Mouse (Mus musculus): ENCODE results near the gene Dnm3. TPM values are rescaled to one million over a fixed set of nuclear protein-coding genes. Genes with fewer than 3 reads are reported as not detected.
A peak's percentile ranks its signal among the peaks of the same experiment; 100 is the strongest.

Gene Dnm3
- polyA plus RNA-seq, 1 experiment from 2014 or later: 13.9 TPM

DNA sequence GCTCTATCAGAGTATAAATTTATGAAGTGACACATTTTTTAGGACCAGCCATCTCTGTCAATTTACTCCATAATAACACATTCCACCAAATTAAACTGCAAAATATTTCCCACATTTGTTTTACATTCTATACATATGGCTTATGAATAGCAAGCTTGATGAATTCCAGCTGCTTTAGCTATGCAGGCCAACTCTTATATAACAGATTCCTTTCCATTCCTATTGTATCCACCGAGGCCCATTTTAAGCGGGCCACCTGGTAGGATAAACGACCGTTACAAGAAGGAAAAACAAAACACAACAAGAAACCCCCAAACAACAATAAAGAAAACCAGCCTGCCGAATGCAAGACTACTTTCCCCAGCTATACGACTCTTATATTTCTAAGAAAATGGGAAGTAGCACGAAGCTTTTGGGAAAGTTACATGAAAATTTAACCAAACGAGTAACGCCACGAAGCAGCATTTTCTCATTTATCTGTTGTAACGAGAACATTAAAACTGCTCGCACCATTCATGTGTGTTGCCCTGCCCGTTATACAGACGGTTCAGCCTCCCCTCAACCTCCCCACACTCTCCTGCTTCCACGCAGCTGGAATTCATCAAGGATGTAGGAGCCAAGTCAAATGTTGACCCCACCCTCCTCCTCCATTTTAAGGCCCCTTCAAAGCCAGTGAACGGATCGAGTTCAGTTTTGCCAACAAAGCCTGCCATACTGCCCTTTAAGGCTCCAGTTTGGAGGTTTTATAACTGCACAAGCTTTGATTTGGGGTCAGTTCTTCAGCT, 403.0 kb downstream of the Dnm3 start:
- no peaks in the 10 kb centered on the region for H3K9me3 ChIP-seq (ENCODE audit: control insufficient read depth, low read length)
- H3K4me2 ChIP-seq (ENCODE audit: low read depth, severe bottlenecking): no peak overlapping the region; the same call in 1 of the 2 replicates
- peaks cover 14% of the 10 kb centered on the region for H3K4me1 ChIP-seq (ENCODE audit: control insufficient read depth, insufficient read depth, low read length)
- no peaks in the 10 kb centered on the region for H3K27me3 ChIP-seq (ENCODE audit: control insufficient read depth, insufficient read depth, low read length)
- H3K27ac ChIP-seq (replicated peaks; ENCODE audit: low read depth, low read length): peak overlapping the region; percentile 98
- DNase-seq (ENCODE audit: low spot score): peak; percentile 79
- 18% methylated on average over 17 of the region's 17 CpGs for WGBS
- peak overlapping the region; percentile 34; the same call in 1 of the 2 replicates for H3K9ac ChIP-seq (ENCODE audit: low read length)
- H3K4me3 ChIP-seq (ENCODE audit: low read depth, low read length): no peak overlapping the region
- peak; percentile 85 for ATAC-seq (ENCODE audit: insufficient number of reproducible peaks, low FRiP score, low TSS enrichment, low read depth)
- no peaks in the 10 kb centered on the region for H3K36me3 ChIP-seq (ENCODE audit: control insufficient read depth, insufficient read depth, low read length)

DNA sequence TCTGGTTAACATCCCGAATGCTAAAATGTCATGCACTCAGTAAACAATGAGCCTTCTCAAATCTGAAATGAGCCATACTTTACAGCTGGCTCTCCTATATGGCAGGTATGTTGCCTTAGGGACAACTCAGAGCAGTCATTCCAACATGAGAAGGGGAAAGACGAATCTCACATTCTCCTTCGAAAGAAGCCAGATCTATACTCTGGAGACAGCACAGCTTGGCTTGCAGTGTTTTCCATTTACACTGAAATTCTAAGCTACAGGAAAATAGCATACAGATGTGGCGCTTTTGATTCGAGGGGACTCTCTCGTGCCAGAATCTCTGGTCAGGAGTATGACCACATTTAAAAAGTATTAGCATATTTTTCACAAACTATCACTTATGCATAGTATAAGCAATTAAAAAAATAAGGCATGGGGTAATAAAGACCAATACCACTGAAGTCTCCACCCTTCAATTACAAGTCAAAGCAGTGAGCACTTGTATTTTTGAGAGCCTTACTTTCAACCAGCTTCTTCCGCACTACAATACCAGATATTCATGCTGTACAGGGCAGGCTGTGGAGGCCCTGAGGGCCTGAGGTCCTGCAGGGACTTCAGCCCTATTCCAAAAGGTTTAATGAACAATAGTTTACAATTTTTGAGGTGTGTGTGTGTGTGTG, 404.8 kb downstream of the Dnm3 start:
- Histone ChIP-seq H3K27ac (replicated peaks; ENCODE audit: low read depth, low read length) (peak overlapping the region; percentile 70), H3K4me1 (ENCODE audit: control insufficient read depth, insufficient read depth, low read length) (peaks cover 14% of the 10 kb centered on the region), H3K36me3 (ENCODE audit: control insufficient read depth, insufficient read depth, low read length) (no peaks in the 10 kb centered on the region), H3K27me3 (ENCODE audit: control insufficient read depth, insufficient read depth, low read length) (no peaks in the 10 kb centered on the region), H3K9me3 (ENCODE audit: control insufficient read depth, low read length) (no peaks in the 10 kb centered on the region), H3K4me2 (ENCODE audit: low read depth, severe bottlenecking) (no peak overlapping the region), H3K4me3 (ENCODE audit: low read depth, low read length) (no peak overlapping the region), H3K9ac (ENCODE audit: low read length) (no peak overlapping the region)
- 51% methylated on average over 7 of the region's 7 CpGs for WGBS
- DNase-seq (ENCODE audit: low spot score) (no peak), ATAC-seq (ENCODE audit: insufficient number of reproducible peaks, low FRiP score, low TSS enrichment, low read depth) (no peak)

DNA sequence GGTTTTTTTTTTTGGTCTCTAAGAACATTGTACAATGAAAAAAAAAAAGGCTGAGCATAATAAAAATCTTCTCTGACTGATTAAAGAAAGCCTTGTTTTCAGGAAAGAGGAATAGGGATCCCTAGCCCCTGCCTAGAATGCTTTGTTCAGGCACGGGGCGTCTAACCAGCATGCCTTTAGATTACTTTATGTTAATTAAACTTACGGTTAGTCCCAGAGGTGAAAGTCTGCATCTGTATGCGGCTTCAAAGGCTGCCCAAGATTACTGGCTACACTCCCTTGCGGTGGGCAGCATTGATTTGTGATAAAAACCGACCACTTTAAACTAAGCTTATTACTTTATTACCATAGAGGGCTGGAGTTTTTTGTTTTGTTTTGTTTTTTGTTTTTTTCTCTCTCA, 424.2 kb downstream of the Dnm3 start:
- Histone ChIP-seq H3K9ac (ENCODE audit: low read length) (peak overlapping the region; percentile 32; the same call in 1 of the 2 replicates), H3K4me1 (ENCODE audit: control insufficient read depth, insufficient read depth, low read length) (peaks cover 3% of the 10 kb centered on the region; the same call in 1 of the 2 replicates), H3K36me3 (ENCODE audit: control insufficient read depth, insufficient read depth, low read length) (no peaks in the 10 kb centered on the region), H3K9me3 (ENCODE audit: control insufficient read depth, low read length) (no peaks in the 10 kb centered on the region), H3K4me3 (ENCODE audit: low read depth, low read length) (no peak overlapping the region), H3K27me3 (ENCODE audit: control insufficient read depth, insufficient read depth, low read length) (no peaks in the 10 kb centered on the region), H3K4me2 (ENCODE audit: low read depth, severe bottlenecking) (no peak overlapping the region), H3K27ac (replicated peaks; ENCODE audit: low read depth, low read length) (peak overlapping the region; percentile 73)
- DNase-seq (ENCODE audit: low spot score): peak; percentile 45
- no peak for ATAC-seq (ENCODE audit: insufficient number of reproducible peaks, low FRiP score, low TSS enrichment, low read depth)
- WGBS: 7% methylated on average over 6 of the region's 6 CpGs

DNA sequence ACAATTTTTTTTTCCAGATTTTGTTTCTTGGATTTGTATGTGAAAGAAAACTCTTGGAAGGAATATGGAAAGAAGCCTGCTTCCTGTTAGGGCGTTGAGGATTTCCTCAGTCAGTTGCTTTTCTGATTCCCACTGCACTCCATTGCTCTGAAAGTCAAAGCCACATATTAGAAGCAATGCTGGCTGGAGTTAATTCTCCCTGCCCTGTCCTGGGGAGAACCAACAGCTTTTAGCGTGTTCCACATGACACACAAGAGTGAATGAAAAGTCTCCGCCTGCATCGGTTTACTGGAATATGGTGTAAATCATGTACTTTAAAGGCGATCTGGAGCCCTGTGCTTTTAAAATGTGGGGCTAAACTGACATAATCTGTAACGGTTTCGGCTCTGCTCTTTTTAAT, 424.6 kb downstream of the Dnm3 start:
- H3K9me3 ChIP-seq (ENCODE audit: control insufficient read depth, low read length): no peaks in the 10 kb centered on the region
- no peaks in the 10 kb centered on the region for H3K36me3 ChIP-seq (ENCODE audit: control insufficient read depth, insufficient read depth, low read length)
- DNase-seq (ENCODE audit: low spot score) (peak; percentile 56), ATAC-seq (ENCODE audit: insufficient number of reproducible peaks, low FRiP score, low TSS enrichment, low read depth) (no peak)
- H3K4me3 ChIP-seq (ENCODE audit: low read depth, low read length): no peak overlapping the region
- H3K9ac ChIP-seq (ENCODE audit: low read length): no peak overlapping the region; the same call in 1 of the 2 replicates
- peaks cover 3% of the 10 kb centered on the region; the same call in 1 of the 2 replicates for H3K4me1 ChIP-seq (ENCODE audit: control insufficient read depth, insufficient read depth, low read length)
- H3K4me2 ChIP-seq (ENCODE audit: low read depth, severe bottlenecking): no peak overlapping the region
- WGBS: 10% methylated on average over 7 of the region's 7 CpGs
- peak overlapping the region; percentile 73 for H3K27ac ChIP-seq (replicated peaks; ENCODE audit: low read depth, low read length)
- no peaks in the 10 kb centered on the region for H3K27me3 ChIP-seq (ENCODE audit: control insufficient read depth, insufficient read depth, low read length)

GRCm38 (mm10) chr1:162052755-162053154, 425.1 kb downstream of the Dnm3 start:
- Histone ChIP-seq H3K36me3 (ENCODE audit: control insufficient read depth, insufficient read depth, low read length) (no peaks in the 10 kb centered on the region), H3K4me2 (ENCODE audit: low read depth, severe bottlenecking) (no peak overlapping the region), H3K27ac (replicated peaks; ENCODE audit: low read depth, low read length) (peak overlapping the region; percentile 73), H3K4me3 (ENCODE audit: low read depth, low read length) (no peak overlapping the region), H3K9ac (ENCODE audit: low read length) (no peak overlapping the region), H3K27me3 (ENCODE audit: control insufficient read depth, insufficient read depth, low read length) (no peaks in the 10 kb centered on the region), H3K9me3 (ENCODE audit: control insufficient read depth, low read length) (no peaks in the 10 kb centered on the region), H3K4me1 (ENCODE audit: control insufficient read depth, insufficient read depth, low read length) (peaks cover 3% of the 10 kb centered on the region; the same call in 1 of the 2 replicates)
- WGBS: 65% methylated on average over 6 of the region's 6 CpGs
- ATAC-seq (ENCODE audit: insufficient number of reproducible peaks, low FRiP score, low TSS enrichment, low read depth): no peak
- DNase-seq (ENCODE audit: low spot score): no peak

- no peak overlapping the region for H3K4me3 ChIP-seq (ENCODE audit: low read depth, low read length)
- no peaks in the 10 kb centered on the region for H3K27me3 ChIP-seq (ENCODE audit: control insufficient read depth, insufficient read depth, low read length)
- H3K9me3 ChIP-seq (ENCODE audit: control insufficient read depth, low read length): no peaks in the 10 kb centered on the region
- DNase-seq (ENCODE audit: low spot score) (peak; percentile 31), ATAC-seq (ENCODE audit: insufficient number of reproducible peaks, low FRiP score, low TSS enrichment, low read depth) (no peak)
- no peak overlapping the region for H3K9ac ChIP-seq (ENCODE audit: low read length)
- H3K4me2 ChIP-seq (ENCODE audit: low read depth, severe bottlenecking): no peak overlapping the region
- H3K36me3 ChIP-seq (ENCODE audit: control insufficient read depth, insufficient read depth, low read length): no peaks in the 10 kb centered on the region
- H3K4me1 ChIP-seq (ENCODE audit: control insufficient read depth, insufficient read depth, low read length): peaks cover 3% of the 10 kb centered on the region; the same call in 1 of the 2 replicates
- WGBS: 35% methylated on average over 7 of the region's 7 CpGs
- peak overlapping the region; percentile 73 for H3K27ac ChIP-seq (replicated peaks; ENCODE audit: low read depth, low read length)
Observed at GRCm38 (mm10) chr1:162052138-162052537, 425.7 kb downstream of the Dnm3 start.

DNA sequence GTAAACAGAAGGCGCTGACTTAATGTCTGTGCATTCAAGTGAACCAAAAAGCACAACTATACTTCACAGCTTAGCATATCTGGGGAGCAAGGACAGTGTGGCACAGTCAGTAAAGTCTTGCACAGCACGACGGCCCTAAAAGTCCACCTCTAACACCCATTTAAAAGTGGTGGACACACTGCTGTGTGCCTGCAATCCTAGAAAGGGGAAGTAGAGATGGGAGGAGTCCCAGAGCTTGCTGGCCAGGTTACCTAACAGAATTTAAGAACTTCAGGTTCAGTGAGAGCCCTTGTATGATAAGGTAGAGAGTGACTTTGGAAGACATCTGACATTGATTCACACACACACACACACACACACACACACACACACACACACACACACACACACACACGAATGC, 426.1 kb downstream of the Dnm3 start:
- H3K4me1 ChIP-seq (ENCODE audit: control insufficient read depth, insufficient read depth, low read length): peaks cover 3% of the 10 kb centered on the region; the same call in 1 of the 2 replicates
- no peaks in the 10 kb centered on the region for H3K9me3 ChIP-seq (ENCODE audit: control insufficient read depth, low read length)
- no peak overlapping the region for H3K9ac ChIP-seq (ENCODE audit: low read length)
- no peak for ATAC-seq (ENCODE audit: insufficient number of reproducible peaks, low FRiP score, low TSS enrichment, low read depth)
- H3K27ac ChIP-seq (replicated peaks; ENCODE audit: low read depth, low read length): peak overlapping the region; percentile 73
- WGBS: 86% methylated on average over 4 of the region's 4 CpGs
- H3K4me2 ChIP-seq (ENCODE audit: low read depth, severe bottlenecking): no peak overlapping the region
- no peak overlapping the region for H3K4me3 ChIP-seq (ENCODE audit: low read depth, low read length)
- H3K36me3 ChIP-seq (ENCODE audit: control insufficient read depth, insufficient read depth, low read length): no peaks in the 10 kb centered on the region
- H3K27me3 ChIP-seq (ENCODE audit: control insufficient read depth, insufficient read depth, low read length): no peaks in the 10 kb centered on the region
- no peak for DNase-seq (ENCODE audit: low spot score)

DNA sequence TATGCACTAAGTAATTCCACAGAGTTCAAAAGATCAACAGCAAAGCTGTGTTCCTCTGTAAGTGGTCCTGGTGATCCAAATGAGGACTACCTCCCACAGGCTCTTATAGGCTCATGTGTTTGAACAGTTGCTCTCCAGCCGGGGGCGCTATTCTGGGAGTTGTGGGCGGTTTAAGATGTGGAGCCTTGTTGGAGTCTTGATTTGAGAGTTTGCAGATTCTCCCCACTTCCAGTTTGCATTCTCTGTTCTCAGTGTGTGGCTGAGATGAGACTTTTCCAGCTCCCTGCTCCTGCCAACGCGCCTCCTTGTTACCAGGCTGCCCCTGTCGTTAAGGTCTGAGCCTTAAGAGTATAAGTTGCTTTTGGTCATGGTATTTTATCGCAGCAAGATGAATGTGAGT, 430.2 kb downstream of the Dnm3 start:
- DNase-seq (ENCODE audit: low spot score): no peak
- H3K27me3 ChIP-seq (ENCODE audit: control insufficient read depth, insufficient read depth, low read length): no peaks in the 10 kb centered on the region
- WGBS: 83% methylated on average over 7 of the region's 7 CpGs
- H3K9ac ChIP-seq (ENCODE audit: low read length): no peak overlapping the region
- H3K9me3 ChIP-seq (ENCODE audit: control insufficient read depth, low read length): no peaks in the 10 kb centered on the region
- ATAC-seq (ENCODE audit: insufficient number of reproducible peaks, low FRiP score, low TSS enrichment, low read depth): no peak
- H3K4me2 ChIP-seq (ENCODE audit: low read depth, severe bottlenecking): no peak overlapping the region
- no peak overlapping the region for H3K27ac ChIP-seq (replicated peaks; ENCODE audit: low read depth, low read length)
- H3K4me1 ChIP-seq (ENCODE audit: control insufficient read depth, insufficient read depth, low read length): peaks cover 25% of the 10 kb centered on the region
- no peaks in the 10 kb centered on the region for H3K36me3 ChIP-seq (ENCODE audit: control insufficient read depth, insufficient read depth, low read length)
- H3K4me3 ChIP-seq (ENCODE audit: low read depth, low read length): no peak overlapping the region
